Mouse (Mus musculus): Measurements from ENCODE around the gene Luc7l3.

The Luc7l3 gene

GRCm38 (mm10) chr11:94259814-94260213 lies 62.0 kb downstream of the Luc7l3 start:
- DNase-seq (ENCODE audit: low spot score in 2 of 2): no peak

- DNase-seq (ENCODE audit: low spot score in 2 of 2): no peak
Measured at GRCm38 (mm10) chr11:94257987-94258386, 63.8 kb downstream of the Luc7l3 start.

DNA sequence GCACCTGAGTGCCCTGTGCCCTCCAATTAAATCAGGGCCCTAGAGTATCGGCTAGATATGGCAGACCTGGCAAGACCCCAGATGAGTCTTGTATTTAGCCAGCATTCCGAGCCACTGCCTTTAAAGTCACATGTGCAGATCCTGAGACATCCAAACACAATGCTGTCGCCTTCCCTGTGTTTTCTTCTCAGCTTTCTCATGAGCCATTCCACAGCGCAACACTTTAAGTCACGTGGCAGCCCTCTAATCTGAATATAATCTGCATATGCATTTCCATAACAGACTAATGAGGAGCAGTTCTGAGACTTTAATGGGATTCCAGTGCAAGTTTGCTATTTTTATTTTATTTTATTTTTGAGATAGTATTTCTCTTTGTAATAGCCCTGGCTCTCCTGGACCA lies 66.1 kb downstream of the Luc7l3 start:
- DNase-seq (ENCODE audit: low spot score in 2 of 2): no peak

DNA sequence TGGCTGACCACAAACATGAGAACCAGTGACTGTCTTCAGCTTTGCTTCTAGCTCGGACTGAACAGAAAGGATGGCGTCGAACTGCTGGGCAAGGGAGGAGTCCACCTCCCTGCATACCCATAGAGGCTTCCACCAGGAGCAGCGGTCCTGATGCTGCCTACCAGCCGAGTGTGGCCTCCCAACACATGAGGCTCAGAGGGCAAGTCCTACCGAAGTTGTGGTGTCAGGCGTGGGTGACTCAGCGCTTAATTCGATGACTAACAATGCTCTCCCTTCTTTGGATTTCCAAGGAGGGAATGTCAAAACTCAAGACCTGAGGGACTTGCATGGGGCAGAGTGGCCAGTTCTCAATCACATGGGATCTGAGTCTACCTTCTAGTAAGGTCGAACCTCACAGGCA lies 68.1 kb downstream of the Luc7l3 start:
- no peak for DNase-seq (ENCODE audit: low spot score in 2 of 2)

DNA sequence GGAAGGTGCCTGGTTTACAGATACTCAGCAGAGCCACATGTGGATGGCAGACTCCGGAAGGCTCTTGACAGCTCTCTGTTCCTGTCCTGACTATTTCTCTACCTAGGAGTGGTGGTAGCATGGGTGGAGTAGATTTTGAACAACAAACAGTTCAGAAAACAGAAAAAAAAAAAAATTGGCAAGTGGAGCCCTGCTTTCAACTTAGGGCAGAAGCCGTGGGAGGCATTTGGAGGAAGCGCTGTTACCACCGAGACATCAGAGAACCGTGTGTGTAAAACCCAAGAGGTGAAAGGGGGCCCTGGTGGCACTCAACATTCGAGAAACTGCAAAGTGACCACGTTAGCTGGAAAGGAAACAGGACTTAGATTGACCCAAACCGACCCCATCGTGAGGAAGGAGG lies 68.6 kb downstream of the Luc7l3 start:
- DNase-seq (ENCODE audit: low spot score in 2 of 2): no peak

GRCm38 (mm10) chr11:94246789-94247061 lies 75.1 kb downstream of the Luc7l3 start:
- no peak for DNase-seq (ENCODE audit: low spot score in 2 of 2)

DNA sequence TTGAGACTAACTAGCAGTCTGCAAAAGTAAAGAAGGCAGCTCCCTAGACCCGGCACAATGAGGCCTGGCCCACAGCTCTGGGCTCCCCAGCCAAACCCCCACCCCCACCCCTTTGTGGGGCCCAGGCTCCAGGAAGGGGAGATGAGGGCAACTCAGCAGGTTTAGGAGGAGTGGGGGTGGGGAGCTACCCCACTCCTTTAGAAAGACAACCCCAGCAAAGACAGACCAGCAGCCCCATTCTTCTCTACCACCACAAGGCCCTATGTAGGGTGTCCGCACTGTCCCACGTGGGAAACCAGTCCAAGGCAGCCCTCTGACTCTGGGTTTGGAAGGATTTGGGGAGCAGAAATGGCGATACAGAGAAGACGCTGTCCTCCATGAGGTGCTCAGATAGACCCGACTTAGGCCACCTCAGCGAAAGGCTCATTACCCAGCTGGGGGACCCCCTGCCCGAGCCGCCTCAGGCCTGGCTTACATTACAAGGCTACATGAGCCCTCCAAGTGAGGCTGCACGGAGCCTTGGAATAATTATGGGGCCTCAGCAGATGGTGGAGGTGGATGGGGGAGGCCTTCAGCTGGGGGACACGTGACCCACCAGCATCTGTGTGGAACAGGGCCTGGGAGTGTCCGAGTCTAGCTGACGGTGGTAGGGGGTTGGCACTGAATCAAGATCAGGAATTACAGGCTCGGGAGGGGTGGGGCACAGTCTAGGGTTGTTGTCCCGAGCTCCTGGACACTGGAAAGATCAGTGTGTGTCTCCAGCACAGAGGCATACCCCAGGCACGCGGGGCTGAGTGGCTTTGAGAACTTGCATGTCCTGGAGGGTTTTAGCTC lies 75.6 kb downstream of the Luc7l3 start, which contains the start of gene Wfikkn2:
Gene Wfikkn2 (minus strand): TSS at position 51 of the 834 bp plus-strand sequence.
- no peak for DNase-seq (ENCODE audit: low spot score in 2 of 2)

DNA sequence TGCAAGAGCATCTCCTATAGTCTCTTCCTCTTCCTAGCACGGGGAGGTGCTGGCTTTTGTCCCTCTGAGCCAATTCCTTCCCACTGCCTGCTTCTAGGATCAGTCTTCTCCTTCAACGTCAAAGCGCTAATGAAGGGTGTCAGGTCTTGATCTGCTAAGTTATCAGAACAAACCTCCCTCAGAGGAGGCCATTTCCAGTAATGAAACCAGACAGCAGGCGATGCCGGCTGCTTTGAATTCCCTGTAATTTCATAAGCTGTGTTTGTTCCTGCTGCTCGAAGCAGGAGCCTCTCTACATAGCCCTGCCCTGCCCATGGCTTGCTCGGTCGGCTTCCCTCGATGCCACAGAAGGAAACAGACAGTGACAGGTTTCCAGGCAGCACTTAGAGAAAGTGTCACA lies 77.4 kb downstream of the Luc7l3 start:
- no peak for DNase-seq (ENCODE audit: low spot score in 2 of 2)

DNA sequence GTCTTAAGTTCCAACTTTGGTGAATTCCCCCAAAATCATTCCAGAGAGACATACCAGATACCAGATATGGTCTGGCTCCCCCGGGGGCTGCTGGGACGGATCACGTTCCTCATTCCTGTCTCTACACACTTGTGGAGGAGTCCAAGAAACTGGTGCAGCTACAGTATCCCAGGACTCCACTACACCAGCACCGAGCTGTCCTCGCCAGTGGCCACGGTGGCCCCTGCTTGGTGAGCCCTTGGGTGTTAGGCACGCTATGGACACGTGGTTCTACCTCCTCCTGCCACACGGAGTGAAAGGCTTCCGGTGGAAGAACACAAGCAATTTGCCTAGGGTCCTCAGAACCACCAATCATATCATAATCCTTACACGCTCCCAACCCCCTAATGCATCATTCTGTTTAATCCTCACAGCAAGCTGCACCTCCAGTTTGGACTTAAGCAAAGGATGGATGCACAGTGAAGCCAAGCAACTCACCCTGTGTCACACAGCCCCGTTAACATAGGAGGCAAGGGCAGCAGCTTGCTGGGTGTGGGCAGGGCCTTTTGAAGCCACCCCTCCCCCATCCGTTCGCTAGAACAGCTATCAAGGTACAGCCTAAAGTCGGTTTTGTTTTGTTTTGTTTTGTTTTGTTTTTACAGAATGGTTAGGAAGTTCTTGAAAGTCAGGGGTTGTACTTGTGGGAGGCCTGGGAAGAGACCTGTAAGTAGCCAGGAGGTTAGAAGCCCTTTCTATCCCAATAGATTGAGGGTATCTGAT lies 78.2 kb downstream of the Luc7l3 start:
- DNase-seq (ENCODE audit: low spot score in 2 of 2): no peak

DNA sequence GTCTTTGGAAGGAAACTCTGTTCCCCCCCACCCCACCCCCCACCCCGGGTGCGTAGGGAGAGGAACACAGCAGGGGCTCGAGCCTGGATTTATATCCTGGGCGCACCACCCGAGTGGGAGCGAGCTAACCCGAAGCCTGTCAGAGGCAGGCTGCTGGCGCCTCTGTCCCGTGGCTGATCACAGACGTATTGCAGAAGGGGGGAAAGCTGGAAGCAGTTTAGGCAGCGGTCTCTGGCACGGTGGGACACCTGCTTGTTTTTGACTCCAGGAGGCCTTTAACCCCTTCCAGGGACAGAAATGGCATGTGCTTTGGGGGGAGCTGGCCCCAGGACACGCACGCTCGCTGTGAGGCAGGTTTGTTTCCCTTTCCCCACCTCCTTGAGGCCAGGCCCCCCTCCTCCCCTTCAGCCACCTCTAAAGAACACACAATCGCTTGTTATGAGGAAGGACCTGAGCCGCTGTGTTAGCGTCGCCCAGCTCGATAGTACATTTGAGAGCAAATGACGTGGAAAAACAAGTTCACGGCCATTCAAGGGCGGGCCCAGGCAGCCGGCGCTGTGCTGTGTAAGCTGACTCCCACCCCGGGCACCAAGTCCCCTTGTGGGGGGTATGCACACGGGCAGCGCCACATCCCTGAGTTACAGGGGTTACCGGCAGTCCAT lies 78.9 kb downstream of the Luc7l3 start:
- DNase-seq (ENCODE audit: low spot score in 2 of 2): no peak

DNA sequence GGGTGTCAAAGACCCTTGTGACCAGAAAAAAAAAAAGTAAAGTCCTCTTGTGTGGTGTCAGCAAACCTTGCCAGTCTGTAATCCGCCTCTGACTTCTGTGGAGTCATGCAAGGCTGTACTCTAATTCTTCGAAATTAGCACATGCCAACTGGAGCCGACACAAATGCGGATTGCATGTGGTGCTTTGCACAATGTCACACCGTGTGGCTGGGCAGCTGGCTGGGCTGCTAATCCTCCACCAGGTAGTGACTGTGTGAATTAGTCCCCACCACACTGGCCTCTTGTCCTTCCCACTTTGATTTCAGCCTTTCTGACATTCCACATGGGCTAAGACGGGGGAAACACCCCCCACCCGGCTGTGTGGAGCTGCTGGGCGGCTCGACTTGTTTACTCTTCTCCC lies 82.1 kb downstream of the Luc7l3 start:
- DNase-seq (ENCODE audit: low spot score in 2 of 2): no peak

- DNase-seq (ENCODE audit: low spot score in 2 of 2): no peak
Measured at GRCm38 (mm10) chr11:94238786-94239185, 83.0 kb downstream of the Luc7l3 start.

Data from frontal cortex, postnatal 36 days (tissue).